Mouse (Mus musculus) forebrain, embryonic 15.5 days (tissue): Measurements from ENCODE around the gene Mill2. TPM values are rescaled to one million over a fixed set of nuclear protein-coding genes. Genes with fewer than 3 reads are reported as not detected.
"Not testable (repeated sequence)": the region's sequence is repeated elsewhere in the genome, so short reads cannot be mapped to it uniquely, and the experiment has no call there.

Experiments
- ATAC-seq: fragments of 200-750 bp; cut with Nextera tagmentation; replicated peaks from 2 replicates; pipeline ENCODE4 v1.8.0; 2017; ENCODE audit warnings: mild to moderate bottlenecking, moderate TSS enrichment, moderate library complexity
- H3K27ac ChIP-seq: fragments of 300-500 bp; sonication (generic); replicated peaks from 2 replicates; pipeline ENCODE4 v1.5.1; 2015; ENCODE audit warnings: mild to moderate bottlenecking, inconsistent platforms
- H3K27me3 ChIP-seq: fragments of 300-500 bp; sonication (generic); 2 replicates; pipeline ENCODE4 v1.6.1; 2015; ENCODE audit warnings: inconsistent platforms
- H3K36me3 ChIP-seq: fragments of 300-500 bp; sonication (generic); 2 replicates; pipeline ENCODE4 v1.6.1; 2015; ENCODE audit warnings: mild to moderate bottlenecking, inconsistent platforms
- H3K4me1 ChIP-seq: fragments of 300-500 bp; sonication (generic); 2 replicates; pipeline ENCODE4 v1.6.1; 2015; ENCODE audit warnings: inconsistent platforms
- H3K4me2 ChIP-seq: fragments of 300-500 bp; sonication (generic); replicated peaks from 2 replicates; pipeline ENCODE4 v1.6.1; 2015; ENCODE audit warnings: mild to moderate bottlenecking, inconsistent platforms
- H3K4me3 ChIP-seq: fragments of 300-500 bp; sonication (generic); 2 replicates; pipeline ENCODE4 v1.5.1; 2015; ENCODE audit warnings: mild to moderate bottlenecking, inconsistent platforms
- H3K9ac ChIP-seq: fragments of 300-500 bp; sonication (generic); replicated peaks from 2 replicates; pipeline ENCODE4 v1.6.1; 2015; ENCODE audit warnings: mild to moderate bottlenecking, inconsistent platforms
- H3K9me3 ChIP-seq: fragments of 300-500 bp; sonication (generic); 2 replicates; pipeline ENCODE4 v1.6.1; 2016; ENCODE audit warnings: inconsistent platforms
- WGBS: fragments of 180-500 bp; shearing (Covaris S2); methylation state at CpG from one replicate; pipeline ENCODE4 v1.1.7; 2015; ENCODE audit warnings: mixed read lengths; 5-methylcytosine and 5-hydroxymethylcytosine counted together
- polyA plus RNA-seq: library from polyadenylated mRNA; unstranded; fragments of >200 nt; fragmentation: Nextera tagmentation; extraction: Ambion mirVana; gene quantifications from 2 replicates; pipeline ENCODE4 v1.2.1, GENCODE M21; 2015

Gene Mill2
- 0.13 and 0.29 TPM in 2 replicates for polyA plus RNA-seq

- H3K36me3 ChIP-seq = no peaks in the 10 kb centered on the region
- H3K4me1 ChIP-seq = peaks cover 10% of the 10 kb centered on the region; the same call in 1 of the 2 replicates
- H3K27me3 ChIP-seq = no peaks in the 10 kb centered on the region
- peak within 1 kb of the TSS; percentile 50 for H3K4me2 ChIP-seq
- H3K27ac ChIP-seq = peak within 1 kb of the TSS; percentile 12; the same call in 1 of the 2 replicates
- H3K4me3 ChIP-seq = peak within 1 kb of the TSS; percentile 32
- WGBS = 24% methylated on average over 3 of the region's 3 CpGs
- no peaks in the 10 kb centered on the region for H3K9me3 ChIP-seq
- H3K9ac ChIP-seq = peak within 1 kb of the TSS; percentile 44
- ATAC-seq = 0 out of 2 replicates have a peak, but pooled peaks have one; percentile 23
Measured at GRCm38 (mm10) chr7:18839865-18840264, at the start of gene Mill2. Gene Mill2, plus strand, starts transcription at chr7:18839966.

GRCm38 (mm10) chr7:18790671-18791070 lies 49.1 kb upstream of the Mill2 start:
- H3K4me3 ChIP-seq, H3K9me3 ChIP-seq, ATAC-seq, H3K4me1 ChIP-seq, H3K36me3 ChIP-seq, H3K27me3 ChIP-seq, H3K9ac ChIP-seq, H3K27ac ChIP-seq, H3K4me2 ChIP-seq: not testable (repeated sequence)

GRCm38 (mm10) chr7:18798420-18798819 lies 41.3 kb upstream of the Mill2 start, which contains the start of gene Psg19:
Gene Psg19, minus strand, starts transcription at chr7:18798520.
- ATAC-seq = no peak
- Histone ChIP-seq H3K36me3 (no peaks in the 10 kb centered on the region), H3K27ac (no peak within 1 kb of the TSS), H3K4me1 (no peaks in the 10 kb centered on the region), H3K4me2 (no peak within 1 kb of the TSS), H3K9ac (no peak within 1 kb of the TSS), H3K9me3 (no peaks in the 10 kb centered on the region), H3K27me3 (no peaks in the 10 kb centered on the region), H3K4me3 (no peak within 1 kb of the TSS)
- 84% methylated on average over 1 of the region's 1 CpGs for WGBS

GRCm38 (mm10) chr7:18799129-18799528 lies 40.6 kb upstream of the Mill2 start:
- ATAC-seq = no peak
- H3K4me1 ChIP-seq = no peaks in the 10 kb centered on the region
- H3K4me3 ChIP-seq = no peak overlapping the region
- no peaks in the 10 kb centered on the region for H3K36me3 ChIP-seq
- no peak overlapping the region for H3K4me2 ChIP-seq
- H3K9ac ChIP-seq = no peak overlapping the region
- no peaks in the 10 kb centered on the region for H3K27me3 ChIP-seq
- WGBS = 46% methylated on average over 3 of the region's 3 CpGs
- H3K27ac ChIP-seq = no peak overlapping the region
- no peaks in the 10 kb centered on the region for H3K9me3 ChIP-seq

- Histone ChIP-seq H3K4me3 (no peak overlapping the region), H3K4me2 (no peak overlapping the region), H3K36me3 (no peaks in the 10 kb centered on the region), H3K9ac (no peak overlapping the region), H3K27me3 (no peaks in the 10 kb centered on the region), H3K9me3 (no peaks in the 10 kb centered on the region), H3K4me1 (no peaks in the 10 kb centered on the region), H3K27ac (no peak overlapping the region)
- no peak for ATAC-seq
Measured at GRCm38 (mm10) chr7:18803526-18803925, 36.2 kb upstream of the Mill2 start.

GRCm38 (mm10) chr7:18818301-18818700 lies 21.5 kb upstream of the Mill2 start:
- no peak overlapping the region for H3K9ac ChIP-seq
- no peak overlapping the region for H3K4me3 ChIP-seq
- no peaks in the 10 kb centered on the region for H3K36me3 ChIP-seq
- no peak for ATAC-seq
- no peaks in the 10 kb centered on the region for H3K9me3 ChIP-seq
- no peaks in the 10 kb centered on the region for H3K4me1 ChIP-seq
- WGBS = 86% methylated on average over 9 of the region's 9 CpGs
- H3K27ac ChIP-seq = no peak overlapping the region
- no peak overlapping the region for H3K4me2 ChIP-seq
- no peaks in the 10 kb centered on the region for H3K27me3 ChIP-seq

- Histone ChIP-seq H3K4me3 (no peak within 1 kb of the TSS), H3K4me2 (no peak within 1 kb of the TSS), H3K4me1 (no peaks in the 10 kb centered on the region), H3K9me3 (no peaks in the 10 kb centered on the region), H3K27ac (no peak within 1 kb of the TSS), H3K36me3 (no peaks in the 10 kb centered on the region), H3K9ac (no peak within 1 kb of the TSS), H3K27me3 (no peaks in the 10 kb centered on the region)
- no peak for ATAC-seq
- 80% methylated on average over 3 of the region's 3 CpGs for WGBS
Measured at GRCm38 (mm10) chr7:18821507-18821906, 18.3 kb upstream of the Mill2 start, which contains the start of gene Psg17. Gene Psg17, minus strand, starts transcription at chr7:18821607.

GRCm38 (mm10) chr7:18827792-18828546 lies 11.8 kb upstream of the Mill2 start:
- H3K9me3 ChIP-seq = no peaks in the 10 kb centered on the region
- no peak overlapping the region for H3K27ac ChIP-seq
- no peak overlapping the region for H3K4me2 ChIP-seq
- H3K36me3 ChIP-seq = no peaks in the 10 kb centered on the region
- ATAC-seq = no peak
- 64% methylated on average over 26 of the region's 26 CpGs for WGBS
- H3K9ac ChIP-seq = no peak overlapping the region
- H3K27me3 ChIP-seq = no peaks in the 10 kb centered on the region
- no peaks in the 10 kb centered on the region for H3K4me1 ChIP-seq
- no peak overlapping the region for H3K4me3 ChIP-seq

- Histone ChIP-seq H3K27ac (no peak overlapping the region), H3K4me1 (no peaks in the 10 kb centered on the region), H3K9ac (no peak overlapping the region), H3K4me3 (no peak overlapping the region), H3K27me3 (no peaks in the 10 kb centered on the region), H3K4me2 (no peak overlapping the region), H3K36me3 (no peaks in the 10 kb centered on the region), H3K9me3 (no peaks in the 10 kb centered on the region)
- WGBS = 64% methylated on average over 9 of the region's 9 CpGs
- no peak for ATAC-seq
Measured at GRCm38 (mm10) chr7:18828592-18828991, 11.2 kb upstream of the Mill2 start.

GRCm38 (mm10) chr7:18829545-18829944 lies 10.2 kb upstream of the Mill2 start:
- Histone ChIP-seq H3K9ac (no peak overlapping the region), H3K4me1 (no peaks in the 10 kb centered on the region), H3K27ac (no peak overlapping the region), H3K36me3 (no peaks in the 10 kb centered on the region), H3K27me3 (no peaks in the 10 kb centered on the region), H3K4me2 (no peak overlapping the region), H3K9me3 (no peaks in the 10 kb centered on the region), H3K4me3 (no peak overlapping the region)
- no peak for ATAC-seq
- 85% methylated on average over 7 of the region's 7 CpGs for WGBS

GRCm38 (mm10) chr7:18832298-18832697 lies 7.5 kb upstream of the Mill2 start:
- WGBS = 49% methylated on average over 13 of the region's 13 CpGs
- Histone ChIP-seq H3K9ac (no peak overlapping the region), H3K4me2 (no peak overlapping the region), H3K4me1 (no peaks in the 10 kb centered on the region), H3K36me3 (no peaks in the 10 kb centered on the region), H3K27me3 (no peaks in the 10 kb centered on the region), H3K27ac (no peak overlapping the region), H3K4me3 (no peak overlapping the region), H3K9me3 (no peaks in the 10 kb centered on the region)
- ATAC-seq = no peak

- Histone ChIP-seq H3K9me3 (no peaks in the 10 kb centered on the region), H3K27me3 (no peaks in the 10 kb centered on the region), H3K27ac (peak overlapping the region; percentile 12; the same call in 1 of the 2 replicates), H3K9ac (peak overlapping the region; percentile 44), H3K36me3 (no peaks in the 10 kb centered on the region), H3K4me1 (peaks cover 10% of the 10 kb centered on the region; the same call in 1 of the 2 replicates), H3K4me2 (peak overlapping the region; percentile 50), H3K4me3 (peak overlapping the region; percentile 32)
- peak; percentile 71 for ATAC-seq
- WGBS = 2% methylated on average over 16 of the region's 17 CpGs
Measured at GRCm38 (mm10) chr7:18840386-18841173, 814 bp downstream of the Mill2 start.
